Mouse (Mus musculus) liver, embryonic 16.5 days (tissue): Measurements from ENCODE around the gene Gm10197. TPM values are rescaled to one million over a fixed set of nuclear protein-coding genes. Genes with fewer than 3 reads are reported as not detected.

Source experiments
- ATAC-seq: fragments of 200-750 bp; cut with Nextera tagmentation; 2 replicates; pipeline ENCODE4 v1.8.0; 2017; ENCODE audit warnings: low read depth, mild to moderate bottlenecking, moderate number of reproducible peaks, moderate library complexity
- H3K27ac ChIP-seq: fragments of 300-500 bp; sonication (generic); 2 replicates; pipeline ENCODE4 v1.5.1; 2014; ENCODE audit warnings: mild to moderate bottlenecking, low read length
- H3K27me3 ChIP-seq: fragments of 300-500 bp; sonication (generic); 2 replicates; pipeline ENCODE4 v1.6.1; 2014; ENCODE audit warnings: low read depth, low read length, mixed read lengths; ENCODE audit not compliant: control insufficient read depth, insufficient read depth
- H3K36me3 ChIP-seq: fragments of 300-500 bp; sonication (generic); 2 replicates; pipeline ENCODE4 v1.6.1; 2014; ENCODE audit warnings: mild to moderate bottlenecking; ENCODE audit not compliant: control insufficient read depth, insufficient read depth
- H3K4me1 ChIP-seq: fragments of 300-500 bp; sonication (generic); 2 replicates; pipeline ENCODE4 v1.6.1; 2014; ENCODE audit warnings: low read depth, low read length, mixed read lengths; ENCODE audit not compliant: control insufficient read depth
- H3K4me2 ChIP-seq: fragments of 300-500 bp; sonication (generic); 2 replicates; pipeline ENCODE4 v1.6.1; 2014; ENCODE audit warnings: low read depth, low read length, mixed read lengths
- H3K4me3 ChIP-seq: fragments of 300-500 bp; sonication (generic); 2 replicates; pipeline ENCODE4 v1.5.1; 2014; ENCODE audit warnings: low read depth, mild to moderate bottlenecking, low read length
- H3K9ac ChIP-seq: fragments of 300-500 bp; sonication (generic); 2 replicates; pipeline ENCODE4 v1.6.1; 2014; ENCODE audit warnings: low read depth, low read length
- H3K9me3 ChIP-seq: fragments of 300-500 bp; sonication (generic); replicated peaks from 2 replicates; pipeline ENCODE4 v1.6.1; 2016; ENCODE audit warnings: low read length; ENCODE audit not compliant: control insufficient read depth
- WGBS: fragments of 180-500 bp; shearing (Covaris S2); extraction: QIAGEN DNeasy Blood & Tissue Kit; methylation state at CpG from one replicate; pipeline ENCODE4 v1.1.7; 2014; ENCODE audit not compliant: insufficient replicate concordance; 5-methylcytosine and 5-hydroxymethylcytosine counted together
- polyA plus RNA-seq: library from polyadenylated mRNA; unstranded; fragments of >200 nt; fragmentation: Nextera tagmentation; extraction: Ambion mirVana; gene quantifications from 2 replicates; pipeline ENCODE4 v1.2.1, GENCODE M21; 2015

Gene Gm10197
- polyA plus RNA-seq: not detected in 2 replicates

- no peak for ATAC-seq
- WGBS: 91% methylated on average over 13 of the region's 13 CpGs
- Histone ChIP-seq H3K9me3 (no peaks in the 10 kb centered on the region), H3K27ac (no peak within 1 kb of the TSS), H3K27me3 (no peaks in the 10 kb centered on the region), H3K4me2 (no peak within 1 kb of the TSS), H3K4me1 (peaks cover 6% of the 10 kb centered on the region), H3K4me3 (no peak within 1 kb of the TSS), H3K36me3 (peaks cover 30% of the 10 kb centered on the region), H3K9ac (no peak within 1 kb of the TSS)
Observed at GRCm38 (mm10) chr19:53371666-53372065, at the start of gene Gm10197. TSS of gene Gm10197 (minus strand) at chr19:53371766.

GRCm38 (mm10) chr19:53420924-53421582, 49.5 kb upstream of the Gm10197 start:
- no peak overlapping the region for H3K27ac ChIP-seq
- peak overlapping the region; percentile 75 for H3K4me2 ChIP-seq

GRCm38 (mm10) chr19:53419834-53420233, 48.3 kb upstream of the Gm10197 start:
- Histone ChIP-seq H3K27ac (no peak overlapping the region), H3K27me3 (peaks cover 15% of the 10 kb centered on the region), H3K9ac (no peak overlapping the region), H3K4me1 (peaks cover 10% of the 10 kb centered on the region), H3K4me2 (no peak overlapping the region), H3K4me3 (no peak overlapping the region), H3K9me3 (no peaks in the 10 kb centered on the region), H3K36me3 (no peaks in the 10 kb centered on the region)
- ATAC-seq: no peak
- WGBS: 22% methylated on average over 5 of the region's 5 CpGs

More at GRCm38 (mm10) chr19:53420924-53421582, 49.5 kb upstream of the Gm10197 start:
- ATAC-seq: peak; percentile 86
- H3K27me3 ChIP-seq: peaks cover 18% of the 10 kb centered on the region
- no peaks in the 10 kb centered on the region for H3K36me3 ChIP-seq
- H3K4me1 ChIP-seq: peaks cover 7% of the 10 kb centered on the region
- peak overlapping the region; percentile 44; the same call in 1 of the 2 replicates for H3K9ac ChIP-seq
- H3K4me3 ChIP-seq: peak overlapping the region; percentile 53
- H3K9me3 ChIP-seq: no peaks in the 10 kb centered on the region
- 2% methylated on average over 19 of the region's 19 CpGs for WGBS

GRCm38 (mm10) chr19:53415198-53415597, 43.6 kb upstream of the Gm10197 start:
- no peak for ATAC-seq
- WGBS: 77% methylated on average over 17 of the region's 17 CpGs
- Histone ChIP-seq H3K4me1 (peaks cover 3% of the 10 kb centered on the region), H3K27ac (no peak overlapping the region), H3K4me2 (no peak overlapping the region), H3K36me3 (no peaks in the 10 kb centered on the region), H3K9ac (no peak overlapping the region), H3K9me3 (no peaks in the 10 kb centered on the region), H3K4me3 (no peak overlapping the region), H3K27me3 (no peaks in the 10 kb centered on the region)

GRCm38 (mm10) chr19:53414650-53415049, 43.1 kb upstream of the Gm10197 start:
- peak; percentile 69 for ATAC-seq
- WGBS: 20% methylated on average over 11 of the region's 11 CpGs
- H3K4me1 ChIP-seq: peaks cover 3% of the 10 kb centered on the region
- H3K9ac ChIP-seq: no peak overlapping the region
- H3K27ac ChIP-seq: no peak overlapping the region
- H3K4me3 ChIP-seq: no peak overlapping the region
- no peaks in the 10 kb centered on the region for H3K36me3 ChIP-seq
- no peaks in the 10 kb centered on the region for H3K9me3 ChIP-seq
- H3K27me3 ChIP-seq: no peaks in the 10 kb centered on the region
- no peak overlapping the region for H3K4me2 ChIP-seq

- peak; percentile 43; the same call in 1 of the 2 replicates for ATAC-seq
- Histone ChIP-seq H3K27ac (no peak overlapping the region), H3K27me3 (no peaks in the 10 kb centered on the region), H3K36me3 (no peaks in the 10 kb centered on the region), H3K4me2 (no peak overlapping the region), H3K4me1 (peaks cover 3% of the 10 kb centered on the region), H3K9ac (no peak overlapping the region), H3K4me3 (no peak overlapping the region), H3K9me3 (no peaks in the 10 kb centered on the region)
- 71% methylated on average over 15 of the region's 15 CpGs for WGBS
Observed at GRCm38 (mm10) chr19:53413617-53414380, 42.2 kb upstream of the Gm10197 start.

- no peak overlapping the region for H3K9ac ChIP-seq
- H3K4me1 ChIP-seq: peaks cover 3% of the 10 kb centered on the region
- H3K4me2 ChIP-seq: no peak overlapping the region
- 62% methylated on average over 6 of the region's 6 CpGs for WGBS
- no peak for ATAC-seq
- no peaks in the 10 kb centered on the region for H3K36me3 ChIP-seq
- H3K9me3 ChIP-seq: no peaks in the 10 kb centered on the region
- no peak overlapping the region for H3K4me3 ChIP-seq
- no peaks in the 10 kb centered on the region for H3K27me3 ChIP-seq
- no peak overlapping the region for H3K27ac ChIP-seq
Observed at GRCm38 (mm10) chr19:53412149-53412848, 40.7 kb upstream of the Gm10197 start.

GRCm38 (mm10) chr19:53409663-53410307, 38.2 kb upstream of the Gm10197 start:
- H3K4me2 ChIP-seq: no peak overlapping the region
- no peak for ATAC-seq
- no peaks in the 10 kb centered on the region for H3K27me3 ChIP-seq
- H3K27ac ChIP-seq: no peak overlapping the region
- no peaks in the 10 kb centered on the region for H3K9me3 ChIP-seq
- H3K4me1 ChIP-seq: no peaks in the 10 kb centered on the region; the same call in 1 of the 2 replicates
- H3K36me3 ChIP-seq: no peaks in the 10 kb centered on the region
- no peak overlapping the region for H3K9ac ChIP-seq
- H3K4me3 ChIP-seq: no peak overlapping the region
- WGBS: 47% methylated on average over 17 of the region's 17 CpGs
